Mouse (Mus musculus) CH12.LX (cell line): ENCODE measurements around the gene Emg1. TPM values are rescaled to one million over a fixed set of nuclear protein-coding genes. Genes with fewer than 3 reads are reported as not detected.

Source experiments
- DNase-seq: peaks from one replicate; pipeline ENCODE4 v3.0.0-alpha.2; 2013; ENCODE audit errors: extremely low read depth
- H3K27ac ChIP-seq: 2 replicates; pipeline ENCODE4 v1.5.1; 2012; ENCODE audit warnings: low read depth, mild to moderate bottlenecking, control low read depth, moderate library complexity; ENCODE audit not compliant: insufficient read depth
- H3K27me3 ChIP-seq: replicated peaks from 2 replicates; pipeline ENCODE3; 2012; ENCODE audit warnings: inconsistent platforms
- H3K36me3 ChIP-seq, 2 experiments: replicated peaks in 1 of 2; 2 replicates each; pipeline versions ENCODE3 to v1.6.1; 2012; ENCODE audit warnings: inconsistent platforms in 1 of 2, low read length in 1 of 2, mild to moderate bottlenecking in 1 of 2, mixed read lengths in 1 of 2, moderate library complexity in 1 of 2; ENCODE audit not compliant: control insufficient read depth in 1 of 2, insufficient read depth in 1 of 2
- H3K4me1 ChIP-seq, 2 experiments: 2 replicates each; pipeline ENCODE4 v1.6.1; 2012; ENCODE audit warnings: inconsistent platforms in 1 of 2, moderate library complexity in 1 of 2; ENCODE audit not compliant: insufficient read depth in 2 of 2, control insufficient read depth in 1 of 2
- H3K4me2 ChIP-seq: 2 replicates; pipeline ENCODE4 v1.6.1; 2012; ENCODE audit warnings: low read depth, mild to moderate bottlenecking, control low read depth; ENCODE audit not compliant: poor library complexity, insufficient read depth, severe bottlenecking
- H3K4me3 ChIP-seq, 3 experiments: fragments of 150-350 bp in 1 of 3; sonication (generic) in 1 of 3; replicated peaks in 1 of 3; 2 replicates each; pipeline versions ENCODE3 to v1.5.1; 2011 to 2012; ENCODE audit warnings: low read depth in 2 of 3, low read length in 2 of 3, mild to moderate bottlenecking in 2 of 3, moderate library complexity in 2 of 3, control low read depth in 1 of 3, improper control_type of control experiment in 1 of 3, inconsistent platforms in 1 of 3, mixed read lengths in 1 of 3; ENCODE audit not compliant: poor library complexity in 1 of 3
- H3K79me2 ChIP-seq: replicated peaks from 2 replicates; pipeline ENCODE4 v1.6.1; 2012; ENCODE audit warnings: mild to moderate bottlenecking, moderate library complexity; ENCODE audit not compliant: control insufficient read depth, poor library complexity, insufficient read depth, severe bottlenecking; ENCODE audit errors: extremely low read depth
- H3K9ac ChIP-seq: 2 replicates; pipeline ENCODE4 v1.6.1; 2012; ENCODE audit warnings: low read depth, mild to moderate bottlenecking, control low read depth, moderate library complexity; ENCODE audit not compliant: insufficient read depth
- H3K9me3 ChIP-seq: replicated peaks from 2 replicates; pipeline ENCODE3; 2012; ENCODE audit warnings: low read length, inconsistent platforms, mixed read lengths
- BHLHE40 ChIP-seq: IDR thresholded peaks from 2 replicates; pipeline ENCODE4 v1.6.1; 2011; ENCODE audit warnings: mild to moderate bottlenecking, low read depth, low read length, improper control_type of control experiment
- CTCF ChIP-seq, 2 experiments: IDR thresholded peaks in 1 of 2; conservative IDR thresholded peaks in 1 of 2; 2 replicates each; pipeline ENCODE4 v1.5.1; 2011 to 2012; ENCODE audit warnings: low read depth in 2 of 2, low read length in 2 of 2, improper control_type of control experiment in 1 of 2, inconsistent platforms in 1 of 2, mild to moderate bottlenecking in 1 of 2, moderate library complexity in 1 of 2
- E2F4 ChIP-seq: IDR thresholded peaks from 2 replicates; pipeline ENCODE4 v1.6.1; 2011; ENCODE audit warnings: low read depth, low read length, improper control_type of control experiment; ENCODE audit not compliant: insufficient replicate concordance
- EP300 ChIP-seq: IDR thresholded peaks from 2 replicates; pipeline ENCODE4 v1.6.1; 2011; ENCODE audit warnings: low read length, improper control_type of control experiment
- GABPA ChIP-seq: IDR thresholded peaks from 2 replicates; pipeline ENCODE4 v1.6.1; 2012; ENCODE audit warnings: low read depth, low read length, improper control_type of control experiment, inconsistent platforms; ENCODE audit not compliant: insufficient replicate concordance
- IRF4 ChIP-seq: IDR thresholded peaks from 2 replicates; pipeline ENCODE4 v1.6.1; 2014; ENCODE audit warnings: low read depth, mild to moderate bottlenecking, inconsistent platforms, low read length, improper control_type of control experiment
- MAX ChIP-seq: IDR thresholded peaks from 2 replicates; pipeline ENCODE4 v1.6.1; 2011; ENCODE audit warnings: low read length, improper control_type of control experiment
- MAZ ChIP-seq: IDR thresholded peaks from 2 replicates; pipeline ENCODE4 v1.6.1; 2012; ENCODE audit warnings: low read depth, mild to moderate bottlenecking, inconsistent platforms, low read length, improper control_type of control experiment, moderate library complexity
- NELFE ChIP-seq: IDR thresholded peaks from 2 replicates; pipeline ENCODE4 v1.6.1; 2011; ENCODE audit warnings: low read depth, low read length, improper control_type of control experiment
- NRF1 ChIP-seq: IDR thresholded peaks from 2 replicates; pipeline ENCODE4 v1.6.1; 2014; ENCODE audit warnings: low read depth, mild to moderate bottlenecking, inconsistent platforms, low read length, improper control_type of control experiment, moderate library complexity
- POLR2A ChIP-seq: IDR thresholded peaks from 2 replicates; pipeline ENCODE4 v1.6.1; 2011; ENCODE audit warnings: low read depth, mild to moderate bottlenecking, improper control_type of control experiment, low read length
- POLR2AphosphoS2 ChIP-seq: IDR thresholded peaks from 2 replicates; pipeline ENCODE4 v1.6.1; 2011; ENCODE audit warnings: low read depth, low read length, improper control_type of control experiment
- RAD21 ChIP-seq: IDR thresholded peaks from 2 replicates; pipeline ENCODE4 v1.6.1; 2011; ENCODE audit warnings: low read depth, mild to moderate bottlenecking, low read length, improper control_type of control experiment, moderate library complexity
- RCOR1 ChIP-seq: conservative IDR thresholded peaks from 2 replicates; pipeline ENCODE4 v1.6.1; 2012; ENCODE audit warnings: low read depth, mild to moderate bottlenecking, inconsistent platforms, low read length, improper control_type of control experiment
- SMC3 ChIP-seq: IDR thresholded peaks from 2 replicates; pipeline ENCODE4 v1.6.1; 2011; ENCODE audit warnings: low read depth, low read length, improper control_type of control experiment
- TBP ChIP-seq: conservative IDR thresholded peaks from 2 replicates; pipeline ENCODE4 v1.6.1; 2011; ENCODE audit warnings: low read depth, low read length, improper control_type of control experiment
- USF2 ChIP-seq: conservative IDR thresholded peaks from 2 replicates; pipeline ENCODE4 v1.6.1; 2011; ENCODE audit warnings: low read depth, low read length, improper control_type of control experiment
- ZC3H11A ChIP-seq: IDR thresholded peaks from 2 replicates; pipeline ENCODE4 v1.6.1; 2012; ENCODE audit warnings: low read depth, mild to moderate bottlenecking, inconsistent platforms, low read length, improper control_type of control experiment
- ZKSCAN1 ChIP-seq: IDR thresholded peaks from 2 replicates; pipeline ENCODE4 v1.6.1; 2012; ENCODE audit warnings: low read depth, inconsistent platforms, low read length, improper control_type of control experiment, borderline replicate concordance
- ZMIZ1 ChIP-seq: IDR thresholded peaks from 2 replicates; pipeline ENCODE4 v1.6.1; 2012; ENCODE audit warnings: low read depth, mild to moderate bottlenecking, inconsistent platforms, low read length, improper control_type of control experiment
- dilution Hi-C: fragments of 300-500 bp; cut with MboI; formaldehyde crosslinking; loops from 2 replicates; pipeline ENCODE4 v1.14.3; 2020; ENCODE audit warnings: low sequenced_read_pairs; ENCODE audit not compliant: extremely low pct_unique_long_range_greater_than_20kb, extremely low pct_ligation_motif_present
- in situ Hi-C: fragments of 300-500 bp; cut with MboI; formaldehyde crosslinking; loops from 3 replicates; pipeline ENCODE4 v1.14.3; 2019; ENCODE audit warnings: low sequenced_read_pairs, low pct_ligation_motif_present, low pct_unique_long_range_greater_than_20kb, mixed read lengths
- polyA plus RNA-seq: library from polyadenylated mRNA; unstranded; fragments of >175 nt; gene quantifications from 2 replicates; pipeline ENCODE4 v1.2.1, GENCODE M21; 2012; ENCODE audit warnings: low read depth; ENCODE audit not compliant: insufficient read length
- total RNA-seq, 2 experiments: library from RNA; depleted of rRNA; stranded (reverse); fragments of 300-350 nt in 1 of 2; fragments of >200 nt in 1 of 2; gene quantifications; 2 replicates each; pipeline ENCODE4 v1.2.3; 2012 to 2014

Gene Emg1
- total and polyA plus RNA-seq, 3 experiments, result 301 to 481 (median 352) TPM

DNA sequence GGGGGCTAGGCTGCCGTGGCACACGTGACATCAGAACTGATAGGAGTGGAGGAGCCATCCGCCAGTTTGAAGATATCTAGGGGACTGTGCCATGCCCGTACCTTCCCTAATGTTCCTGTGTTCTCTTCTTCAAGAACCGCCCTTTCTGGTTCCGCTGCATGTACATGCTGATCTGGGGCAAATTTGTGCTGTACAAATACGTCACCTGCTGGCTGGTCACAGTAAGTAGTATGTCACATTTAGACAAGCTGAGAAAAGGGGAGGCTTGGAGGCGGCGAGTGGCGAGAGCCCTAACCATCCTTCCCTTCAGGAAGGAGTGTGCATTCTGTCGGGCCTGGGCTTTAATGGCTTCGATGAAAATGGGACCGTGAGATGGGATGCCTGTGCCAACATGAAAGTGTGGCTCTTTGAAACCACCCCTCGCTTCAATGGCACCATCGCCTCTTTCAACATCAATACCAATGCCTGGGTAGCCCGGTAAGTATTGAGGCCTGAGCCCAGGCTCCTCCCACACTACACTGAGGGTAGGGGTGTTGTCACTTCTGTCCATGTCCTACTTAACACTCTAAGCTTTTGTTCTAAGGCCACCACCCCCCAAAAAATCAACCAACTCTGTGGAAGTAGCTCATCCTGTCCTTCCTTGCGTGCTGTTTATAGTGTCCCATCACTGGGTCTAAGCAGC is 9.7 kb downstream of the Emg1 start:
- peaks cover 69 to 85% of the 10 kb centered on the region in 2 experiments for H3K36me3 ChIP-seq
- H3K9me3 ChIP-seq, result no peaks in the 10 kb centered on the region
- H3K4me3 ChIP-seq, result no peak overlapping the region
- dilution Hi-C loops, result no loop called here
- TF ChIP-seq TBP, result no peak
- no peak for TF ChIP-seq E2F4
- TF ChIP-seq NELFE, result no peak
- TF ChIP-seq POLR2AphosphoS2, result no peak
- no peak for TF ChIP-seq ZMIZ1
- TF ChIP-seq EP300, result no peak
- no peak for TF ChIP-seq MAZ
- TF ChIP-seq MAX, result no peak
- H3K4me1 ChIP-seq, result peaks cover 26 to 67% of the 10 kb centered on the region in 2 experiments
- DNase-seq, result no peak
- H3K27me3 ChIP-seq, result no peaks in the 10 kb centered on the region
- H3K4me2 ChIP-seq, result no peak overlapping the region
- peaks cover 26% of the 10 kb centered on the region for H3K79me2 ChIP-seq
- H3K27ac ChIP-seq, result no peak overlapping the region
- in situ Hi-C loops, result no loop called here
- no peak overlapping the region for H3K9ac ChIP-seq

GRCm38 (mm10) chr6:124701338-124701737 is 10.6 kb downstream of the Emg1 start:
- DNase-seq, result no peak
- in situ Hi-C loops, result no loop called here
- H3K79me2 ChIP-seq, result peaks cover 20% of the 10 kb centered on the region
- no peaks in the 10 kb centered on the region for H3K27me3 ChIP-seq
- no peak overlapping the region for H3K9ac ChIP-seq
- H3K36me3 ChIP-seq, result peaks cover 68 to 87% of the 10 kb centered on the region in 2 experiments
- no peak overlapping the region for H3K27ac ChIP-seq
- peaks cover 24 to 67% of the 10 kb centered on the region in 2 experiments for H3K4me1 ChIP-seq
- TF ChIP-seq GABPA, result no peak
- TF ChIP-seq POLR2AphosphoS2, result peak; percentile 34; the same call in 1 of the 2 replicates
- TF ChIP-seq CTCF (conservative IDR thresholded peaks at IDR 0.05 in 1 of 2, IDR thresholded peaks at IDR 0.05 in 1 of 2; ENCODE audit: low read depth in 2 of 2, low read length in 2 of 2), result peak in 1 of 2 experiments; percentile 51; a peak in 2 of 4 replicates
- peak; percentile 41 for TF ChIP-seq RAD21
- TF ChIP-seq POLR2A, result 0 out of 2 replicates have a peak, but pooled peaks have one; percentile 14
- TF ChIP-seq, all 38 proteins: peak for 4
- Histone ChIP-seq H3K4me3 (no peak overlapping the region), H3K9me3 (no peaks in the 10 kb centered on the region), H3K4me2 (no peak overlapping the region)
- dilution Hi-C loops, result no loop called here

GRCm38 (mm10) chr6:124699962-124700610 is 11.9 kb downstream of the Emg1 start:
- no peaks in the 10 kb centered on the region for H3K27me3 ChIP-seq
- no peak overlapping the region for H3K9ac ChIP-seq
- in situ Hi-C loops, result no loop called here
- peak overlapping the region; percentile 8; the same call in 1 of the 2 replicates for H3K27ac ChIP-seq
- H3K79me2 ChIP-seq, result peaks cover 8% of the 10 kb centered on the region
- DNase-seq, result no peak
- no peak for TF ChIP-seq NRF1
- no peak for TF ChIP-seq SMC3
- no peak for TF ChIP-seq USF2
- no peak for TF ChIP-seq IRF4
- no peak for TF ChIP-seq ZKSCAN1
- no peak for TF ChIP-seq GABPA
- TF ChIP-seq ZC3H11A, result no peak
- TF ChIP-seq NELFE, result no peak
- no peak for TF ChIP-seq RCOR1
- no peak for TF ChIP-seq BHLHE40
- no peak overlapping the region for H3K4me2 ChIP-seq
- H3K36me3 ChIP-seq, result peaks cover 65 to 83% of the 10 kb centered on the region in 2 experiments
- H3K9me3 ChIP-seq, result no peaks in the 10 kb centered on the region
- dilution Hi-C loops, result no loop called here
- peaks cover 15 to 54% of the 10 kb centered on the region in 2 experiments for H3K4me1 ChIP-seq
- H3K4me3 ChIP-seq, result no peak overlapping the region
